Mouse (Mus musculus) left cerebral cortex, adult 11 months (tissue): ENCODE measurements around the gene Znrf4.
"Not testable (repeated sequence)": the region's sequence is repeated elsewhere in the genome, so short reads cannot be mapped to it uniquely, and the experiment has no call there.

Source experiments
- DNase-seq: peaks from one replicate; pipeline ENCODE4 v3.0.0; 2022; ENCODE audit warnings: low spot score

Znrf4 gene

GRCm38 (mm10) chr17:56524943-56525342, 12.7 kb upstream of the Znrf4 start:
- DNase-seq = no peak

- no peak for DNase-seq
These were observed 10.5 kb upstream of the Znrf4 start for GRCm38 (mm10) chr17:56522744-56523143.

- no peak for DNase-seq
These were observed 3.6 kb upstream of the Znrf4 start for GRCm38 (mm10) chr17:56515690-56516410.

- no peak for DNase-seq
These were observed 2.7 kb upstream of the Znrf4 start for GRCm38 (mm10) chr17:56514916-56515315.

GRCm38 (mm10) chr17:56514330-56514729, 2.1 kb upstream of the Znrf4 start:
- DNase-seq = no peak

- no peak for DNase-seq
These were observed 532 bp downstream of the Znrf4 start for GRCm38 (mm10) chr17:56511707-56512090.

GRCm38 (mm10) chr17:56510970-56511706, 1.1 kb downstream of the Znrf4 start:
- DNase-seq = no peak

- DNase-seq = no peak
These were observed 1.7 kb downstream of the Znrf4 start for GRCm38 (mm10) chr17:56510473-56510969.

- no peak for DNase-seq
These were observed 2.3 kb downstream of the Znrf4 start for GRCm38 (mm10) chr17:56509707-56510472.

- no peak for DNase-seq
These were observed 3.1 kb downstream of the Znrf4 start for GRCm38 (mm10) chr17:56509021-56509640.

- peak; percentile 97 for DNase-seq
These were observed 4.8 kb downstream of the Znrf4 start for GRCm38 (mm10) chr17:56507161-56508068.

- no peak for DNase-seq
These were observed 5.7 kb downstream of the Znrf4 start for GRCm38 (mm10) chr17:56506417-56507065.

GRCm38 (mm10) chr17:56505401-56505800, 6.8 kb downstream of the Znrf4 start:
- DNase-seq = no peak

- DNase-seq = no peak
These were observed 9.7 kb downstream of the Znrf4 start for GRCm38 (mm10) chr17:56502526-56502925.

GRCm38 (mm10) chr17:56501635-56502400, 10.4 kb downstream of the Znrf4 start:
- not testable (repeated sequence) for DNase-seq

GRCm38 (mm10) chr17:56499229-56499628, 13.0 kb downstream of the Znrf4 start:
- DNase-seq = no peak

- no peak for DNase-seq
These were observed 17.8 kb downstream of the Znrf4 start for GRCm38 (mm10) chr17:56494480-56494879.

GRCm38 (mm10) chr17:56493841-56494240, 18.4 kb downstream of the Znrf4 start:
- no peak for DNase-seq

- no peak for DNase-seq
These were observed 21.6 kb downstream of the Znrf4 start for GRCm38 (mm10) chr17:56490438-56491152.
